Mouse (Mus musculus): ENCODE measurements around the gene Ip6k3. TPM values are rescaled to one million over a fixed set of nuclear protein-coding genes. Genes with fewer than 3 reads are reported as not detected.

Ip6k3 gene
- polyA plus RNA-seq, 1 experiment from 2014 or later: 0.21 TPM

DNA sequence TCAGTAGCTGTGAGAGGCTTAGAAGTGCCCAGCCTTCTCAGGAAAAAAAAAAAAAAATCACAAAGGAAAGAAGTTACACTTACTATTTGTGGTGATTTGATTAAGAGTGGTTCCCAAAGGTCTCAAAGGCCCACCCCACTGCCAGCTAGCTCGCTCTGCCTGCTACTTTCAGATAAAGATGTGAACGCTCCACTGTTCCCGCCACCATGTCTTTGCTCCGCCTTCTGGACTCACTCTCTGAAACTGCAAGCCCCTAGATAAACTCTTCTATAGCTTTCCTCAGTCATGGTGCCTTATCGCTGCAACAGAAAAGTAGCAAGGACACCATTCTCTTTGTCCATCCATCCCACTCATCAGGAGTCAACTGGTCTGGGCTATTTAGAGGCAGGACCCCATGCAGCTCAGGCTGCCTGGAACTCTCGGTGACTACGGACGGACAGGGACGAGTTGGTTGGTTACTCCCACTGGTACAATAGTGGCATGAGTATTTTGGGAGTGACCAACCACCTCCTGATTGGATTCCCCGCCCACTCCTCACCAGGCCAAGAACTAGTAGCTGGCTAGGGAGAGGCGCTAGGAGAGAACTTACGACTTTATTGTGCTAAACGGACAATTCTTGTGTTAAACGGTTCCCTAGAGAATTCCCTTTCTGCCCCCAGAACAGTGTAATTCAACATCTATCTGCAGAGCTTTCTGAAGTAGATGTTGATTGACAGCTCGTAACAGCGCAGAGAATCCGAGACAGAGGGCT, 11.0 kb upstream of the Ip6k3 start:
- 93% methylated on average over 17 of the region's 17 CpGs for WGBS
- Histone ChIP-seq H3K27me3 (replicated peaks) (no peaks in the 10 kb centered on the region), H3K9me3 (no peaks in the 10 kb centered on the region), H3K4me2 (no peak overlapping the region), H3K4me3 (replicated peaks) (no peak overlapping the region), H3K36me3 (no peaks in the 10 kb centered on the region), H3K9ac (no peak overlapping the region), H3K27ac (no peak overlapping the region), H3K4me1 (peaks cover 8% of the 10 kb centered on the region)
- ATAC-seq (ENCODE audit: insufficient read depth, low FRiP score, low read depth): no peak

DNA sequence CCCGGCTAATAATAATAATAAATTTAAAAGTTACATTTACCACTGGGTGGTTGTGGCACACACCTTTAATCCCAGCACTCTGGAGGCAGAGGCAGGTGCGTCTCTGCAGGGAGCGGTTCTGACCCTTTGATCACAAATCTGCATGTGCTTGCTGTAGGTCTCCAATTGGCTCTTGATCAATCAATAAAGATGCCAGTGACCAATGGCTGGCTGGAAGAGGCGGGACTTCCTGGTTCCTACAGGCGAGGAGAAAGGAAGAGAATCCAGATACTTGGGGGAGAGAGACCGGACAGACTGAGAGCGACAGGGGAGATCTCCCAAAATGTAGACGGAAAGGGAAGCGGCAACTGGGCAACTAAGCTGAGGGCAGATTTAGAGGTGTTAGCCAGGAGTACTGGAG, 10.4 kb upstream of the Ip6k3 start:
- Histone ChIP-seq H3K4me3 (replicated peaks) (no peak overlapping the region), H3K9me3 (no peaks in the 10 kb centered on the region), H3K4me1 (peaks cover 8% of the 10 kb centered on the region), H3K27ac (no peak overlapping the region), H3K36me3 (no peaks in the 10 kb centered on the region), H3K27me3 (replicated peaks) (no peaks in the 10 kb centered on the region), H3K4me2 (no peak overlapping the region), H3K9ac (no peak overlapping the region)
- no peak for ATAC-seq (ENCODE audit: insufficient read depth, low FRiP score, low read depth)
- 89% methylated on average over 9 of the region's 9 CpGs for WGBS

DNA sequence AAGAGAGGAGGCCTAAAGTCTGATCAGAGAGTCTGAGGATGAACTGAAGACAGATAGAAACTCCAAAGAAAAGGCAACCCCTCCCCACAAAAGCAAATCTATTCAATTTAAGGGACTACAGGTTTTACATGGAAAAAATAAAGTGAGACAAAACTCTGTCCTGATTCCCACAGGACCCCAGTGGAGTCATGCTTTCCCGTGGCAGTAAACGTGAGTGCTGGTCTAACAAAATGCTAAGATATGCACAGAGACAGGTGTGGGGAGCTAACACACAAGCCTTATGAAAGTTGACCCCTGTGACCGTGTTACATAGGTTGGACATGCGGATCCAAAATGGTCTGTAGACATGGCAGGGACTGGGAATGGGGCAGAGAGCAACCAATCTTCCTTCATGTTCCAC, 9.2 kb upstream of the Ip6k3 start:
- Histone ChIP-seq H3K27me3 (replicated peaks) (no peaks in the 10 kb centered on the region), H3K27ac (no peak overlapping the region), H3K4me3 (replicated peaks) (no peak overlapping the region), H3K9ac (no peak overlapping the region), H3K36me3 (no peaks in the 10 kb centered on the region), H3K4me1 (peaks cover 8% of the 10 kb centered on the region), H3K9me3 (no peaks in the 10 kb centered on the region), H3K4me2 (no peak overlapping the region)
- WGBS: 91% methylated on average over 4 of the region's 4 CpGs
- ATAC-seq (ENCODE audit: insufficient read depth, low FRiP score, low read depth): no peak

DNA sequence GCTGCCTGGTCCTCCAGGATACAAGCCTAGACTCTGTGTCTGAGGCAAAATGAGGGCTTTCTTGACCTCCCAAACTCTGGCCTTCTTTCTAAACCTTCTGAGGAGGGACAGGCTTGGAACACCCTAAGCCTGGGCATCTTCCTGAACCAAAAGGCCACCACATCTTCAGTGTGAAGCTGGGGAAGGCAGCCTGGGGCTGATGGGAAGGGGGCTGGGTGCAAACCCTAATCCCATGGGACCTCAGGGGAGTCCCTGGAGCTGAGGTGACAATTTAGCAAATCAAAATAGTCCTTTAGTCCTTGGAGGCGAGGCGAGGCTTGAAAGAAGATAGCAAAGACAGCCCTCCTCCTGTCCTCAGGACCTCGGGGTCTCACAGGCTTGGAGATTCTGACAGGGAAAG, 8.7 kb upstream of the Ip6k3 start:
- no peak for ATAC-seq (ENCODE audit: insufficient read depth, low FRiP score, low read depth)
- no peaks in the 10 kb centered on the region for H3K36me3 ChIP-seq
- H3K4me2 ChIP-seq: no peak overlapping the region
- no peak overlapping the region for H3K4me3 ChIP-seq (replicated peaks)
- H3K9ac ChIP-seq: no peak overlapping the region
- H3K27me3 ChIP-seq (replicated peaks): no peaks in the 10 kb centered on the region
- H3K27ac ChIP-seq: no peak overlapping the region
- 79% methylated on average over 3 of the region's 3 CpGs for WGBS
- peaks cover 8% of the 10 kb centered on the region for H3K4me1 ChIP-seq
- no peaks in the 10 kb centered on the region for H3K9me3 ChIP-seq

DNA sequence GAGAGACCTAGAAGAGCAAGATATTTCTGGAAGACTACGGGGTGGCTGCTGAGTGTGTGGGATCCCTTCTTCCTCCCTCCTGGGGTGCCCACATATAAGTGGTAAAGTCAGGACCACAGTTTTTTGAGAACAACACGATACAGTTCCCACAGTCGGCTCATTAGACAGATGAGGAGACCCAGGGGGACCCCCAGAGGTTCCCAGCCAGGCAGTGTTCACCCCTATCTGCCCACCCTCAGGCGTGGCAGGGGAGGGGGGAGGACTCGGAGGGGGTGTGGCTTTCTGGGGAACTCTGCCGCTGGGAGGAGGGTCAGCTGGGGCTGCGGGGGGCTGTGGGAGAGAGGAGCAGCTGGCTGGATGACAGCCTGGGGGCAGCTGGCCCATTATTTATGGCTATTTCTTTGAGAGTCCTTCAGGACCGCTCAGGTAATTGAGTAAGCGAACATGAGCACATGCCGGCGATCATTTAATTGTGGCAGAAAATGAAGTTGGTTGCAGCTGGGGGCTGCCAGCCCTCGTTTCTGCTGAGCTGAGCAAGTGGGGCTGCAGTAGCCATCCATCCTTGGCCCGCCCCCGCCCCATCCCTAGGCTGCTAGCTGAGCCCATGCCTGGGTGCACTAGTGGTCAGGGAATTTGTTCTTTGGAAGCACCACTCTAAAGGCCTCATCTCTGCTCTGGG, 7.7 kb upstream of the Ip6k3 start:
- 0 out of 2 replicates have a peak, but pooled peaks have one; percentile 50 for ATAC-seq (ENCODE audit: insufficient read depth, low FRiP score, low read depth)
- H3K4me3 ChIP-seq (replicated peaks): no peak overlapping the region
- H3K9me3 ChIP-seq: no peaks in the 10 kb centered on the region
- H3K9ac ChIP-seq: no peak overlapping the region
- no peak overlapping the region for H3K4me2 ChIP-seq
- H3K36me3 ChIP-seq: no peaks in the 10 kb centered on the region
- no peak overlapping the region for H3K27ac ChIP-seq
- no peaks in the 10 kb centered on the region for H3K27me3 ChIP-seq (replicated peaks)
- H3K4me1 ChIP-seq: peaks cover 8% of the 10 kb centered on the region
- 24% methylated on average over 14 of the region's 14 CpGs for WGBS

DNA sequence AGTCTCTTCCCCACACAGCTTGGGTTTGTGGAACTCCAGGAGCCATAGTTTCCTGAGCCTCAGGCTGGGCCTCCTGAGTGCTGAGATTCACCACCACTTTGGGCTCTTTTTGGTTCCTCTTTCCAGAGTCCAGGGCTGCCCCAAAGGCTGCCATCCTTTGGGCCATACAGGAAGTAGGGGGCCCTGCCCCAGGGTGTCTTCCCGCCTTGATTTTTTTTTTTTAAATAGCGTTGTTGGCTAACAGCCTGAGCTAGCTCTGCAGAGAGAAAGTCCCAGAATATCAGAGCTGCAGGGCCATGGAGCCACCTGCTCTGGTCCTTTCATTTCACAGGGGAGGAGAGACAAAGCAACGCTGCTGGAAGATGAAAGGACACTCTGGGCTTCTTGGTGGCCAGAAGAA, 6.1 kb upstream of the Ip6k3 start:
- H3K9ac ChIP-seq: no peak overlapping the region
- peaks cover 8% of the 10 kb centered on the region for H3K4me1 ChIP-seq
- H3K36me3 ChIP-seq: no peaks in the 10 kb centered on the region
- H3K4me3 ChIP-seq (replicated peaks): no peak overlapping the region
- 66% methylated on average over 3 of the region's 3 CpGs for WGBS
- no peaks in the 10 kb centered on the region for H3K27me3 ChIP-seq (replicated peaks)
- no peaks in the 10 kb centered on the region for H3K9me3 ChIP-seq
- H3K4me2 ChIP-seq: no peak overlapping the region
- no peak for ATAC-seq (ENCODE audit: insufficient read depth, low FRiP score, low read depth)
- no peak overlapping the region for H3K27ac ChIP-seq

DNA sequence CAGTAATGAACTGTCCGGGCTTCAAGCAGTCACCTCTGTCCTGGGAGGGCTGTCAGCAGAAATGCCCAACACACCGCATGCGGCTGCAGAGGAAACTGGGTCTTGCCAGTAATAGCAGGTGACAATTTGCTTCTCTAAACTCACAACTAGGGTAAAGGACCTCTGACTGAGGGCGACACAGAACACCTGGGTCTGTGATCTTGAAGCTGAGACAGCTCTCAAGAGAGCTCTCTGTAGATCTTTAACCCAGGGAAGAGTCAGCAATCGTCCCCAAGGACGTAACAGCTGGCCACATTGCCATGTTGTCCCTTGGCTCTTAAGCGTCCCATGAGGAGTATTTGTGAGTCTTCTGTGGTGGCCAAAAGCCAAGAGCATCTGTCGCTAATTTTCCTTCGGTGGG, 4.9 kb upstream of the Ip6k3 start:
- Histone ChIP-seq H3K4me2 (no peak overlapping the region), H3K36me3 (no peaks in the 10 kb centered on the region), H3K9ac (no peak overlapping the region), H3K9me3 (no peaks in the 10 kb centered on the region), H3K27me3 (replicated peaks) (no peaks in the 10 kb centered on the region), H3K27ac (no peak overlapping the region), H3K4me1 (peaks cover 8% of the 10 kb centered on the region), H3K4me3 (replicated peaks) (no peak overlapping the region)
- no peak for ATAC-seq (ENCODE audit: insufficient read depth, low FRiP score, low read depth)
- WGBS: 80% methylated on average over 9 of the region's 9 CpGs

DNA sequence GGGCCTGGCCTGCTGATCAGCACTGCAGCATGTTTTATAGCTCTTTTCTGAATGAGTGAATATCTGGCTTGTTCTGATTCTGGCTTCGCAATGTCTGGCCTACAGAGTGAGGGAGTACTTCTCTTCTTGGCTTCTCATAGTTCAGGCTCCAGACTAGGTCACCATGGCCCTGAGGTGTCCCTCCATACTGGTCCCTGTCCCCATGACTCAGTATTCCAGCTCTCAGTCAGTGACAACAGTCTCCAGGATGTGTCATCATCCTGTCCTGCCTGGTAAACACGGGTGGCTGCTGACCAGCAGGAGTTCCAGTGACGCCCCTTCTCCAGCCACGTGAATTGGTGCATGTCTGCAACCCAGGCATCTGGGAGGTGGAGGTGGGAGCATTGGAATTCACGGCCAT, 3.5 kb upstream of the Ip6k3 start:
- Histone ChIP-seq H3K4me2 (no peak overlapping the region), H3K27me3 (replicated peaks) (no peaks in the 10 kb centered on the region), H3K4me3 (replicated peaks) (no peak overlapping the region), H3K9ac (no peak overlapping the region), H3K36me3 (no peaks in the 10 kb centered on the region), H3K27ac (no peak overlapping the region), H3K9me3 (no peaks in the 10 kb centered on the region), H3K4me1 (peaks cover 8% of the 10 kb centered on the region)
- 66% methylated on average over 5 of the region's 5 CpGs for WGBS
- no peak for ATAC-seq (ENCODE audit: insufficient read depth, low FRiP score, low read depth)

DNA sequence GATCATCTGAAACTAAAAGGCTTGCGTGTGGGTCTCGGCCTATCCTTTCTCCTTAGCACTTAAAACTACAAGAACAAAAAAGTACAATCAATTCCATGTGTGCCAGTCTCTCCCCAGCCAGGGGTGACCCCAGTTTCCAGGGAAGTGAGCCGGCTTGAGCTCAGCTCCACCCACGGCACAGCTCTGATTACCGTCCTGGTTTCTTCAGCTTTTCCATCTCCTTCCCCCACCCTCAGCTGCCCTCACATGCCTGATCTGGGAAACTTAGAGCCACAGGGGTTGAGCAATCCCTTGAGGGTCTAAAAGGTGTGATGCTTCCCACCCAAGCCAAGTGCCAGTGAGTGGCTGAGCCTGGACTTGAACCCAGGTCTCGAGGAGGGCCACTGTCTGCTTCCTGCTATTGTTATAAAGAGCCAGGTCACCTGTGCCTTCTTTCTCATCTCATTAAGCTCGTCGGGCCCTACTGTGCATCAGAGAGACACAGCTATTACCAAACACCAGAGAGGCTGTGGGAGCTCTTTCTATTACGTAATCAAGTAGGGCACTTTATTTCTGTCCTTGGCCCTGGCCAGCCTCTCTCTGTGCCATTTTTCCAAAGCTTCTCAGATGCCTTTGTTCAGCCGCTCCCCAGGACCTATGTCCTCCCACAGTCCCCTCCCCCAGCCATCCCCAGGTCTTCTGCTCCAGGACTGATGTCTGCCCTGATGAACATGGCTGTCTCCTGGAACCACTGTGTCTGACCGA, 2.5 kb upstream of the Ip6k3 start:
- Histone ChIP-seq H3K9ac (no peak overlapping the region), H3K9me3 (no peaks in the 10 kb centered on the region), H3K27ac (no peak overlapping the region), H3K4me1 (peaks cover under 1% of the 10 kb centered on the region), H3K4me2 (no peak overlapping the region), H3K4me3 (replicated peaks) (no peak overlapping the region), H3K27me3 (replicated peaks) (no peaks in the 10 kb centered on the region), H3K36me3 (no peaks in the 10 kb centered on the region)
- no peak for ATAC-seq (ENCODE audit: insufficient read depth, low FRiP score, low read depth)
- WGBS: 74% methylated on average over 11 of the region's 11 CpGs

DNA sequence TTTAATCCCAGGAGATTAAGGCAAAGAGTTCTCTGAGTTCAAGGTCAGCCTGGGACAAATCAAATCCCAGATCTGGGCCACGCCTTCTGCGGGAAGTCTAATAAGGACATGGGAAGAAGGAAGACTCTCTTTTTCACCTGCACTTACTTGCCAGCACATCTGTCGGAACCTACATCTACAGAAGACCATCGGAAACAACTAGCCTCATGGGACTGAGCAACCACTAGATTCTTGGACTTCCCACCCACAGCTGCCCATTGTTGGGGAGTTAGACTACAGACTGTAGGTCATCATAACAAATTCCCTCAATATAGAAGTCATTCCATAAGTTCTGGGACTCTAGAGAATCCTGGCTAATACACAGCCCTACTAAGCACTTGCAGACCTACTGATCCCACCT, 974 bp upstream of the Ip6k3 start:
- H3K4me2 ChIP-seq: no peak overlapping the region
- ATAC-seq (ENCODE audit: insufficient read depth, low FRiP score, low read depth): no peak
- 94% methylated on average over 4 of the region's 4 CpGs for WGBS

DNA sequence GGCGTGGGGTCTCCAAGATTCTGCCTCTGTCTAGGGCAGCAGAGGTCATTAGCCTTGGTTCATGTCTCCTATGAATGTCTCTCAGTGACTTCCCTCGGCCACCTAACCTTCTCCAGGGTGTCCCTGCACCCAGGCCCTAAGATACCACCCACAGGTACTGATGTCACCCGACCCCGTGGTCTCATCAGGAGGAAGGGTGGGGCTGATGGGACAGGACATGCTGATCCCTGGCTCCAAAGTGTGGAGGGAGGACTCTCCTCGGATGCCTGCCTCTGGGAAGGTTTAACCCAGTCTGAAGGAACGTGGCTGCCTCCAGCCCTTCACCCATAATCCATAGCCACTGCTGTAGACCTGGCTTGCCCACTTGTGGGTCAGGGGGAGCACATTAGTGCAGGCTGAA, 694 bp downstream of the Ip6k3 start:
- no peaks in the 10 kb centered on the region for H3K27me3 ChIP-seq (replicated peaks)
- no peak overlapping the region for H3K4me3 ChIP-seq (replicated peaks)
- no peak overlapping the region for H3K4me2 ChIP-seq
- 79% methylated on average over 6 of the region's 6 CpGs for WGBS
- H3K9me3 ChIP-seq: no peaks in the 10 kb centered on the region
- H3K4me1 ChIP-seq: no peaks in the 10 kb centered on the region; the same call in 1 of the 2 replicates
- no peak overlapping the region for H3K9ac ChIP-seq
- no peak for ATAC-seq (ENCODE audit: insufficient read depth, low FRiP score, low read depth)
- H3K27ac ChIP-seq: no peak overlapping the region
- no peaks in the 10 kb centered on the region for H3K36me3 ChIP-seq

More for the DNA sequence above, 974 bp upstream of the Ip6k3 start:
- Histone ChIP-seq H3K9ac (no peak overlapping the region), H3K4me3 (replicated peaks) (no peak overlapping the region), H3K4me1 (no peaks in the 10 kb centered on the region; the same call in 1 of the 2 replicates), H3K27me3 (replicated peaks) (no peaks in the 10 kb centered on the region), H3K36me3 (no peaks in the 10 kb centered on the region), H3K9me3 (no peaks in the 10 kb centered on the region), H3K27ac (no peak overlapping the region)

Data from stomach, embryonic 15.5 days (tissue).